Mouse (Mus musculus): Measurements from ENCODE around the gene Gm10644. TPM values are rescaled to one million over a fixed set of nuclear protein-coding genes. Genes with fewer than 3 reads are reported as not detected.
A peak's percentile ranks its signal among the peaks of the same experiment; 100 is the strongest.

Gene Gm10644
- total and polyA plus RNA-seq, 3 experiments = 1.3 to 1.9 (median 1.7) TPM

GRCm38 (mm10) chr8:83972150-83973120 lies 17.4 kb upstream of the Gm10644 start, which contains the start of gene Prkaca:
Gene Prkaca, plus strand, starts transcription at chr8:83972993.
- Histone ChIP-seq H3K4me3 (peak within 1 kb of the TSS; percentile 74), H3K4me1 (ENCODE audit: control insufficient read depth, insufficient read depth, low read length) (peaks cover 8% of the 10 kb centered on the region), H3K27ac (peak within 1 kb of the TSS; percentile 85), H3K9ac (ENCODE audit: low read depth, low read length) (peak within 1 kb of the TSS; percentile 97), H3K27me3 (ENCODE audit: control insufficient read depth, insufficient read depth, low read length) (no peaks in the 10 kb centered on the region), H3K36me3 (ENCODE audit: control insufficient read depth, insufficient read depth, low read length) (no peaks in the 10 kb centered on the region), H3K79me2 (replicated peaks; ENCODE audit: control insufficient read depth, insufficient read depth, low read length) (peaks cover 6% of the 10 kb centered on the region; the same call in 1 of the 2 replicates)
- TF ChIP-seq EP300 (IDR thresholded peaks at IDR 0.05; ENCODE audit: insufficient read depth, low read depth, low read length) = no peak
- peak; percentile 46; the same call in 1 of the 2 replicates for TF ChIP-seq POLR2A (IDR thresholded peaks at IDR 0.05; ENCODE audit: insufficient read depth, low read depth, low read length)
- DNase-seq = peak; percentile 95 to 100
- under 1% methylated on average over 83 of the region's 94 CpGs for WGBS
- intact Hi-C loops (cut with DNase I) = no loop called here

GRCm38 (mm10) chr8:83971661-83972060 lies 16.7 kb upstream of the Gm10644 start:
- Histone ChIP-seq H3K36me3 (ENCODE audit: control insufficient read depth, insufficient read depth, low read length) (no peaks in the 10 kb centered on the region), H3K9ac (ENCODE audit: low read depth, low read length) (peak overlapping the region; percentile 97), H3K4me1 (ENCODE audit: control insufficient read depth, insufficient read depth, low read length) (peaks cover 2% of the 10 kb centered on the region), H3K79me2 (replicated peaks; ENCODE audit: control insufficient read depth, insufficient read depth, low read length) (peaks cover 6% of the 10 kb centered on the region; the same call in 1 of the 2 replicates), H3K27me3 (ENCODE audit: control insufficient read depth, insufficient read depth, low read length) (no peaks in the 10 kb centered on the region), H3K4me3 (peak overlapping the region; percentile 74), H3K27ac (peak overlapping the region; percentile 85; the same call in 1 of the 2 replicates)
- TF ChIP-seq CTCF (IDR thresholded peaks at IDR 0.05) (no peak), EP300 (IDR thresholded peaks at IDR 0.05; ENCODE audit: insufficient read depth, low read depth, low read length) (no peak), POLR2A (IDR thresholded peaks at IDR 0.05; ENCODE audit: insufficient read depth, low read depth, low read length) (no peak)
- 80% methylated on average over 6 of the region's 6 CpGs for WGBS
- no peak for DNase-seq
- intact Hi-C loops (cut with DNase I) = no loop called here

DNA sequence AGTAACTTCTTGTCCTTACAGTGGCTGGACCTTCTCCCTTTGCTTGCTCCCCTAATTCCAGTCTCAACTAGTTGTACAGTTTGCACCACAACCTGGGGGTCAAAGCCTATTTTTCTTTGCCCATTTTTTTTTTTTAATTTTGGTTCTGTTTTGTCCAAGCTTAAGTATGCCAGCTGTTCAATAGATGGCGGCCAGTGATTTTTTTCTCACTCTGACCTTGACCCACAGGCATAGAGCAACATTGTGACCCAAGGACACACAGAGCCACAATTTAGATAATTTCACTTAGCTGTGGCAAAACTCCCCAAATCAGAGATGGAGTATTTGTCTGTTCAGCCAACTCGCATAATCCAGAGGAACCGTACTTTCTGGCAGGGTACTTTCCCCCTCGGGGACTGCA lies 16.1 kb upstream of the Gm10644 start:
- Histone ChIP-seq H3K27ac (no peak overlapping the region), H3K36me3 (ENCODE audit: control insufficient read depth, insufficient read depth, low read length) (no peaks in the 10 kb centered on the region), H3K27me3 (ENCODE audit: control insufficient read depth, insufficient read depth, low read length) (no peaks in the 10 kb centered on the region), H3K4me1 (ENCODE audit: control insufficient read depth, insufficient read depth, low read length) (peaks cover 2% of the 10 kb centered on the region), H3K4me3 (no peak overlapping the region), H3K9ac (ENCODE audit: low read depth, low read length) (no peak overlapping the region), H3K79me2 (replicated peaks; ENCODE audit: control insufficient read depth, insufficient read depth, low read length) (peaks cover 6% of the 10 kb centered on the region; the same call in 1 of the 2 replicates)
- TF ChIP-seq POLR2A (IDR thresholded peaks at IDR 0.05; ENCODE audit: insufficient read depth, low read depth, low read length) (no peak), CTCF (IDR thresholded peaks at IDR 0.05) (no peak), EP300 (IDR thresholded peaks at IDR 0.05; ENCODE audit: insufficient read depth, low read depth, low read length) (no peak)
- DNase-seq = no peak
- WGBS = 82% methylated on average over 4 of the region's 4 CpGs
- intact Hi-C loops (cut with DNase I) = no loop called here

- H3K36me3 ChIP-seq (ENCODE audit: control insufficient read depth, insufficient read depth, low read length) = no peaks in the 10 kb centered on the region; the same call in 1 of the 2 replicates
- WGBS = 91% methylated on average over 7 of the region's 7 CpGs
- intact Hi-C loops (cut with DNase I) = no loop called here
These were observed 12.7 kb upstream of the Gm10644 start for GRCm38 (mm10) chr8:83967701-83968100.

GRCm38 (mm10) chr8:83964015-83964765 lies 9.2 kb upstream of the Gm10644 start:
- intact Hi-C loops (cut with DNase I) = no loop called here
- TF ChIP-seq EP300 (IDR thresholded peaks at IDR 0.05; ENCODE audit: insufficient read depth, low read depth, low read length) (peak; percentile 61; the same call in 1 of the 2 replicates), CTCF (IDR thresholded peaks at IDR 0.05) (no peak)
- no peaks in the 10 kb centered on the region for H3K27me3 ChIP-seq (ENCODE audit: control insufficient read depth, insufficient read depth, low read length)
- no peak overlapping the region for H3K9ac ChIP-seq (ENCODE audit: low read depth, low read length)
- H3K36me3 ChIP-seq (ENCODE audit: control insufficient read depth, insufficient read depth, low read length) = no peaks in the 10 kb centered on the region; the same call in 1 of the 2 replicates
- 54% methylated on average over 5 of the region's 5 CpGs for WGBS
- no peak overlapping the region for H3K4me3 ChIP-seq
- H3K79me2 ChIP-seq (replicated peaks; ENCODE audit: control insufficient read depth, insufficient read depth, low read length) = no peaks in the 10 kb centered on the region
- peak overlapping the region; percentile 72 for H3K27ac ChIP-seq
- DNase-seq = peak in 1 of 2 experiments; percentile 73
- peaks cover 3% of the 10 kb centered on the region for H3K4me1 ChIP-seq (ENCODE audit: control insufficient read depth, insufficient read depth, low read length)

More at GRCm38 (mm10) chr8:83967701-83968100, 12.7 kb upstream of the Gm10644 start:
- Histone ChIP-seq H3K79me2 (replicated peaks; ENCODE audit: control insufficient read depth, insufficient read depth, low read length) (no peaks in the 10 kb centered on the region), H3K9ac (ENCODE audit: low read depth, low read length) (no peak overlapping the region), H3K4me1 (ENCODE audit: control insufficient read depth, insufficient read depth, low read length) (peaks cover 5% of the 10 kb centered on the region), H3K27ac (no peak overlapping the region), H3K27me3 (ENCODE audit: control insufficient read depth, insufficient read depth, low read length) (no peaks in the 10 kb centered on the region), H3K4me3 (no peak overlapping the region)
- TF ChIP-seq POLR2A (IDR thresholded peaks at IDR 0.05; ENCODE audit: insufficient read depth, low read depth, low read length) (no peak), EP300 (IDR thresholded peaks at IDR 0.05; ENCODE audit: insufficient read depth, low read depth, low read length) (no peak)
- DNase-seq = no peak

Data from heart, adult 2 months (tissue).